ENCODE assay signal across 25 mouse cellular contexts in the genomic region with DNA sequence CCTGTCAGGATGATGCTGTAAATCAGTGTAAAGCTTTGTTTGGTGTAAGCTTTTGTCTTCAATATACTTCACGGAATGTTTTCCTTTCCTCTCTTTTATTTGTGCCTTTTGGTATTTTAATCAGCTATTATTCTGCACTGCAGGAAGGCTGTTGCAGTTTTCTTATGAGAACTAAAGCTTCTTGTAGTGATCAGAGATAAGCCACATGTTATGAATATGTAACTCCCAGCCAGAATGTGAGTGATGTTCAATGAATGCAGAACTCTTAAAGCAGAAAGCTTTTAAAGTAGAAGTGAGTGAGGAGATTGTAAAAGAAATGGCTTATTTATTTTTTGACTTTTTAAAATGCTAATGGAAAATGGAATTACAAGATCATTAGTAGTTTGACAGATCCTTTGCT.
DNase-seq lines count a peak whose midpoint lies in the region; ATAC-seq lines count a peak whose summit lies in the region.
"Had no signal": no experiment of that assay in that cellular context is flagged by ENCODE, and none has a peak within 500 bp of the region (broad histone marks: within the 10 kb centered on the region; RNA-seq: fewer than 3 reads in every experiment).

No protein-coding gene starts in this region.

- no peak overlapping the region for H3K4me3 ChIP-seq in forebrain, embryonic 16.5 days (replicated peaks; ENCODE audit: low read length)
- H3K4me3 ChIP-seq in forebrain, embryonic 10.5 days, result no peak overlapping the region
- H3K4me3 ChIP-seq: embryonic facial prominence, embryonic 12.5 days; embryonic facial prominence, embryonic 15.5 days; gastrocnemius, adult 2 months; heart, embryonic 12.5 days; heart, embryonic 15.5 days; hindbrain, embryonic 10.5 days had no signal

- no peak overlapping the region for H3K4me2 ChIP-seq in forebrain, embryonic 16.5 days (ENCODE audit: low read length)
- H3K4me2 ChIP-seq: embryonic facial prominence, embryonic 12.5 days; embryonic facial prominence, embryonic 15.5 days; heart, embryonic 12.5 days; heart, embryonic 15.5 days; hindbrain, embryonic 14.5 days had no signal

- H3K4me1 ChIP-seq in forebrain, embryonic 16.5 days (replicated peaks; ENCODE audit: control insufficient read depth, insufficient read depth, low read length), result no peaks in the 10 kb centered on the region
- no peaks in the 10 kb centered on the region for H3K4me1 ChIP-seq in forebrain, embryonic 10.5 days
- H3K4me1 ChIP-seq: embryonic facial prominence, embryonic 12.5 days; embryonic facial prominence, embryonic 15.5 days; heart, embryonic 12.5 days; heart, embryonic 15.5 days; hindbrain, embryonic 10.5 days had no signal

- H3K36me3 ChIP-seq in forebrain, embryonic 16.5 days (ENCODE audit: control insufficient read depth, insufficient read depth), result no peaks in the 10 kb centered on the region
- H3K36me3 ChIP-seq in forebrain, embryonic 10.5 days (replicated peaks), result no peaks in the 10 kb centered on the region
- H3K36me3 ChIP-seq: embryonic facial prominence, embryonic 12.5 days; embryonic facial prominence, embryonic 15.5 days; heart, embryonic 12.5 days; heart, embryonic 15.5 days; hindbrain, embryonic 10.5 days had no signal

- no peak overlapping the region for H3K9ac ChIP-seq in forebrain, embryonic 16.5 days (replicated peaks; ENCODE audit: low read depth, low read length)
- H3K9ac ChIP-seq: embryonic facial prominence, embryonic 12.5 days; embryonic facial prominence, embryonic 15.5 days; heart, embryonic 12.5 days; heart, embryonic 15.5 days; hindbrain, embryonic 14.5 days had no signal

- peak; percentile 7 for DNase-seq in embryo, embryonic 10.5 days (ENCODE audit: low spot score)
- no peak for DNase-seq in embryo, embryonic 9.5 days (ENCODE audit: extremely low spot score)
- DNase-seq in forebrain, embryonic 10.5 days (ENCODE audit: extremely low spot score, low spot score), result no peak
- peak; percentile 3 for DNase-seq in R1 (ENCODE audit: low read depth, low spot score)
- DNase-seq: adrenal gland, postnatal 10 days; adrenal gland, postnatal 36 days; cerebellum, adult 11-12 months; cerebellum, adult 8-10 months; cerebellum, postnatal 10 days; cerebellum, postnatal 36 days; gastrocnemius, adult 2 months; gastrocnemius, postnatal 14 days; heart, adult 18-20 months; heart, postnatal 10 days; heart, postnatal 36 days; kidney, adult 2 months had no signal

- ATAC-seq in forebrain, embryonic 16.5 days, result 0 out of 2 replicates have a peak, but pooled peaks have one; percentile 45
- ATAC-seq in erythroid progenitor cell, adult 5-6 weeks (replicated peaks; ENCODE audit: low FRiP score, poor library complexity, severe bottlenecking), result no peak
- ATAC-seq: intestine, postnatal 0 days had no signal

- H3K9me3 ChIP-seq in forebrain, embryonic 16.5 days (ENCODE audit: control insufficient read depth, low read length), result no peaks in the 10 kb centered on the region
- H3K9me3 ChIP-seq in forebrain, embryonic 10.5 days, result no peaks in the 10 kb centered on the region
- H3K9me3 ChIP-seq: embryonic facial prominence, embryonic 12.5 days; embryonic facial prominence, embryonic 15.5 days; heart, embryonic 12.5 days; heart, embryonic 15.5 days; hindbrain, embryonic 10.5 days had no signal

- H3K27ac ChIP-seq in forebrain, embryonic 16.5 days (ENCODE audit: low read length), result no peak overlapping the region
- H3K27ac ChIP-seq in forebrain, embryonic 10.5 days, result no peak overlapping the region
- H3K27ac ChIP-seq: embryonic facial prominence, embryonic 12.5 days; embryonic facial prominence, embryonic 15.5 days; gastrocnemius, adult 2 months; heart, embryonic 15.5 days; hindbrain, embryonic 10.5 days; hindbrain, embryonic 14.5 days had no signal

- 13% methylated on average over 1 of the region's 1 CpGs for WGBS in forebrain, embryonic 16.5 days
- WGBS in forebrain, embryonic 10.5 days, result 29% methylated on average over 1 of the region's 1 CpGs

- no peaks in the 10 kb centered on the region for H3K27me3 ChIP-seq in forebrain, embryonic 16.5 days (replicated peaks; ENCODE audit: control insufficient read depth, insufficient read depth, low read length)
- H3K27me3 ChIP-seq in forebrain, embryonic 10.5 days (ENCODE audit: poor library complexity, severe bottlenecking), result no peaks in the 10 kb centered on the region
- H3K27me3 ChIP-seq: embryonic facial prominence, embryonic 12.5 days; embryonic facial prominence, embryonic 15.5 days; heart, embryonic 12.5 days; heart, embryonic 15.5 days had no signal

Comparison
In these comparisons a context has a peak if more than half of its experiments do, and no peak if none do; other contexts are left out.
1. DNase-seq: peak in embryo, embryonic 10.5 days (single experiment) and R1 (single experiment); none in embryo, embryonic 9.5 days (single experiment) and forebrain, embryonic 10.5 days (single experiment).